In the genomic region with DNA sequence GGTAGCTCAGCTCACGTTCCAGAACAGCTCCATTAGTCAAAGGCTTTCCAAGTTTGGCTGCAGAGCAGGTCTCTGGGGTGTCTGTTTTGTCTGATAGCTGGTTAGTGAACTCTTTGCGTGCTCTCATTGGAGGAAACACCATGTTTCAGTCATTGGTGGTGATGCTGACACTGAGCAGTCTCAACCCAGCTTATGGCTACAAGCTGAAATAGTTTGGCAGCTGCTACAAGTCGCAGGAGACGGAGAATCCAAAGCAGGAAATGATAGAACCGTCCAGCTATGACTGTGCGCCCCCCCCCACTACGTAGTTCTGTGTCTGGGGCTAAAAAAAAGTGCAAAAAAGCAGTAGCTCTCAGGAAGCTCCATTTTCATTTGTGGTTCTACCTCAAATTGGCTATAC, we compare ENCODE assay signal across 11 mouse cellular contexts. TPM values are rescaled to one million over a fixed set of nuclear protein-coding genes. Genes with fewer than 3 reads are reported as not detected.
A peak's percentile ranks its signal among the peaks of the same experiment; 100 is the strongest.
DNase-seq lines count a peak whose midpoint lies in the region; ATAC-seq lines count a peak whose summit lies in the region.
"Had no signal": no experiment of that assay in that cellular context is flagged by ENCODE, and none has a peak within 500 bp of the region (broad histone marks: within the 10 kb centered on the region; RNA-seq: fewer than 3 reads in every experiment).

No protein-coding gene starts in this region.

- H3K4me1 ChIP-seq in embryonic facial prominence, embryonic 14.5 days (ENCODE audit: control insufficient read depth, insufficient read depth, low read length), result no peaks in the 10 kb centered on the region
- no peaks in the 10 kb centered on the region for H3K4me1 ChIP-seq in embryonic facial prominence, embryonic 10.5 days
- peaks cover 10% of the 10 kb centered on the region for H3K4me1 ChIP-seq in limb, embryonic 12.5 days (replicated peaks)
- H3K4me1 ChIP-seq in limb, embryonic 10.5 days, result peaks cover 8% of the 10 kb centered on the region
- H3K4me1 ChIP-seq in heart, embryonic 13.5 days, result peaks cover 27% of the 10 kb centered on the region
- H3K4me1 ChIP-seq in midbrain, embryonic 15.5 days, result 0 out of 2 replicates have a peak, but pooled peaks cover 2% of the 10 kb centered on the region

- H3K27me3 ChIP-seq in embryonic facial prominence, embryonic 14.5 days (replicated peaks; ENCODE audit: control insufficient read depth, insufficient read depth, low read length), result no peaks in the 10 kb centered on the region
- no peaks in the 10 kb centered on the region for H3K27me3 ChIP-seq in embryonic facial prominence, embryonic 10.5 days (replicated peaks; ENCODE audit: low read depth, poor library complexity, severe bottlenecking)
- no peaks in the 10 kb centered on the region for H3K27me3 ChIP-seq in limb, embryonic 12.5 days
- H3K27me3 ChIP-seq in limb, embryonic 10.5 days (ENCODE audit: low read depth, poor library complexity, severe bottlenecking), result no peaks in the 10 kb centered on the region
- H3K27me3 ChIP-seq in heart, embryonic 13.5 days (replicated peaks), result no peaks in the 10 kb centered on the region
- H3K27me3 ChIP-seq in midbrain, embryonic 15.5 days (replicated peaks), result no peaks in the 10 kb centered on the region

- H3K36me3 ChIP-seq in embryonic facial prominence, embryonic 14.5 days (ENCODE audit: control insufficient read depth, insufficient read depth, low read length), result no peaks in the 10 kb centered on the region
- H3K36me3 ChIP-seq in embryonic facial prominence, embryonic 10.5 days (replicated peaks), result no peaks in the 10 kb centered on the region
- H3K36me3 ChIP-seq in limb, embryonic 12.5 days, result no peaks in the 10 kb centered on the region
- no peaks in the 10 kb centered on the region for H3K36me3 ChIP-seq in limb, embryonic 10.5 days
- no peaks in the 10 kb centered on the region for H3K36me3 ChIP-seq in heart, embryonic 13.5 days
- peaks cover 4% of the 10 kb centered on the region; the same call in 1 of the 2 replicates for H3K36me3 ChIP-seq in macrophage (ENCODE audit: inconsistent target)
- no peaks in the 10 kb centered on the region for H3K36me3 ChIP-seq in midbrain, embryonic 15.5 days (replicated peaks)

- ATAC-seq in embryonic facial prominence, embryonic 14.5 days (ENCODE audit: low read depth), result peak; percentile 18; the same call in 1 of the 2 replicates
- 0 out of 2 replicates have a peak, but pooled peaks have one; percentile 47 for ATAC-seq in limb, embryonic 12.5 days (ENCODE audit: insufficient number of reproducible peaks, insufficient read depth, low FRiP score, low TSS enrichment, low read depth)
- ATAC-seq in heart, embryonic 13.5 days (ENCODE audit: extremely low read depth, insufficient number of reproducible peaks, low FRiP score, low TSS enrichment), result no peak
- ATAC-seq in midbrain, embryonic 15.5 days (replicated peaks), result no peak
- ATAC-seq: hindbrain, embryonic 16.5 days had no signal

- no peaks in the 10 kb centered on the region for H3K9me3 ChIP-seq in embryonic facial prominence, embryonic 14.5 days (ENCODE audit: control insufficient read depth, low read length)
- no peaks in the 10 kb centered on the region for H3K9me3 ChIP-seq in embryonic facial prominence, embryonic 10.5 days
- no peaks in the 10 kb centered on the region for H3K9me3 ChIP-seq in limb, embryonic 12.5 days
- no peaks in the 10 kb centered on the region for H3K9me3 ChIP-seq in limb, embryonic 10.5 days (replicated peaks)
- H3K9me3 ChIP-seq in heart, embryonic 13.5 days, result no peaks in the 10 kb centered on the region
- no peaks in the 10 kb centered on the region for H3K9me3 ChIP-seq in midbrain, embryonic 15.5 days

- H3K79me2 ChIP-seq in macrophage (ENCODE audit: inconsistent target), result peaks cover 89% of the 10 kb centered on the region

- H3K9ac ChIP-seq in embryonic facial prominence, embryonic 14.5 days (ENCODE audit: low read depth, low read length), result no peak overlapping the region
- no peak overlapping the region for H3K9ac ChIP-seq in limb, embryonic 12.5 days (replicated peaks)
- H3K9ac ChIP-seq in heart, embryonic 13.5 days, result no peak overlapping the region
- no peak overlapping the region for H3K9ac ChIP-seq in midbrain, embryonic 15.5 days

- H3K4me2 ChIP-seq in embryonic facial prominence, embryonic 14.5 days (ENCODE audit: low read depth, low read length), result no peak overlapping the region
- H3K4me2 ChIP-seq in limb, embryonic 12.5 days, result no peak overlapping the region
- peak overlapping the region; percentile 27 for H3K4me2 ChIP-seq in heart, embryonic 13.5 days
- H3K4me2 ChIP-seq in midbrain, embryonic 15.5 days, result no peak overlapping the region

- DNase-seq in embryonic facial prominence, embryonic 14.5 days (ENCODE audit: low spot score), result peak; percentile 57
- no peak for DNase-seq in embryonic facial prominence, embryonic 10.5 days (ENCODE audit: low spot score)
- no peak for DNase-seq in limb, embryonic 10.5 days (ENCODE audit: low spot score)
- DNase-seq in retina, embryonic 14.5 days (ENCODE audit: low spot score), result no peak
- DNase-seq: adrenal gland, postnatal 36 days; layer of hippocampus, adult 9-11 months had no signal

- no peak overlapping the region for H3K4me3 ChIP-seq in embryonic facial prominence, embryonic 14.5 days (ENCODE audit: low read depth, low read length)
- no peak overlapping the region for H3K4me3 ChIP-seq in embryonic facial prominence, embryonic 10.5 days
- H3K4me3 ChIP-seq in limb, embryonic 12.5 days (replicated peaks), result no peak overlapping the region
- H3K4me3 ChIP-seq in limb, embryonic 10.5 days, result no peak overlapping the region
- no peak overlapping the region for H3K4me3 ChIP-seq in heart, embryonic 13.5 days
- H3K4me3 ChIP-seq in macrophage (ENCODE audit: inconsistent target), result no peak overlapping the region
- H3K4me3 ChIP-seq in midbrain, embryonic 15.5 days, result no peak overlapping the region

- WGBS in embryonic facial prominence, embryonic 14.5 days, result 47% methylated on average over 7 of the region's 7 CpGs
- WGBS in embryonic facial prominence, embryonic 10.5 days, result 83% methylated on average over 7 of the region's 7 CpGs
- WGBS in limb, embryonic 12.5 days, result 71% methylated on average over 7 of the region's 7 CpGs
- 81% methylated on average over 7 of the region's 7 CpGs for WGBS in limb, embryonic 10.5 days
- 28% methylated on average over 7 of the region's 7 CpGs for WGBS in heart, embryonic 13.5 days
- WGBS in macrophage (ENCODE audit: missing documents), result 27% methylated on average over 7 of the region's 7 CpGs
- WGBS in midbrain, embryonic 15.5 days, result 84% methylated on average over 7 of the region's 7 CpGs

- no peak overlapping the region for H3K27ac ChIP-seq in embryonic facial prominence, embryonic 14.5 days (replicated peaks; ENCODE audit: low read depth, low read length)
- no peak overlapping the region for H3K27ac ChIP-seq in embryonic facial prominence, embryonic 10.5 days (replicated peaks)
- H3K27ac ChIP-seq in limb, embryonic 12.5 days, result no peak overlapping the region
- no peak overlapping the region for H3K27ac ChIP-seq in limb, embryonic 10.5 days
- H3K27ac ChIP-seq in heart, embryonic 13.5 days (replicated peaks), result peak overlapping the region; percentile 72
- 0 out of 2 replicates have a peak overlapping the region, but pooled peaks have one; percentile 52 for H3K27ac ChIP-seq in macrophage
- H3K27ac ChIP-seq in midbrain, embryonic 15.5 days, result no peak overlapping the region

RNA-seq across cellular contexts. Expression of a gene that starts 12.0 kb away (rescaled TPM):
- polyA plus RNA-seq in embryonic facial prominence, embryonic 14.5 days (2014; fragmentation: Nextera tagmentation; extraction: Ambion mirVana), result 1.2 and 1.3 TPM in 2 replicates
- polyA plus RNA-seq in embryonic facial prominence, embryonic 10.5 days (2016; fragmentation: Nextera tagmentation; extraction: Ambion mirVana), result 1.8 and 2.5 TPM in 2 replicates
- polyA plus RNA-seq in limb, embryonic 12.5 days (2016; fragmentation: Nextera tagmentation; extraction: Ambion mirVana), result 2.7 and 2.9 TPM in 2 replicates
- 1.3 and 2.1 TPM in 2 replicates for polyA plus RNA-seq in limb, embryonic 10.5 days (2016; fragmentation: Nextera tagmentation; extraction: Ambion mirVana)
- polyA plus RNA-seq in heart, embryonic 13.5 days (2015; fragmentation: Nextera tagmentation; extraction: Ambion mirVana), result 0.64 and 0.69 TPM in 2 replicates
- total RNA-seq in macrophage (2018; cell fraction: chromatin; rRNA removed), result 100 to 1,000 TPM in 10 of 26 experiments, 10 to 100 TPM in 15, 1 to 10 TPM in 1; 3.3 to 256 (median 56.5) TPM
- total RNA-seq in macrophage (2018; cell fraction: cytosol; rRNA removed), result 10 to 100 TPM in 22 of 26 experiments, 1 to 10 TPM in 4; 8.3 to 72.7 (median 27.6) TPM
- total RNA-seq in macrophage (2018; cell fraction: nucleus; rRNA removed), result 100 to 1,000 TPM in 8 of 26 experiments, 10 to 100 TPM in 16, 1 to 10 TPM in 2; 9.0 to 221 (median 42.9) TPM
- polyA plus RNA-seq in macrophage (2018), result 23.6 to 35.2 TPM (median 25.7 TPM) in 3 replicates
- polyA plus RNA-seq in midbrain, embryonic 15.5 days (2015; fragmentation: Nextera tagmentation; extraction: Ambion mirVana), result 2.7 TPM in 2 replicates

Comparison
In these comparisons a context has a peak if more than half of its experiments do, and no peak if none do; other contexts are left out.
1. ATAC-seq: peak in embryonic facial prominence, embryonic 14.5 days (single experiment) and limb, embryonic 12.5 days (single experiment); none in heart, embryonic 13.5 days (single experiment) and midbrain, embryonic 15.5 days (single experiment).
2. H3K27ac ChIP-seq: peak in heart, embryonic 13.5 days (single experiment) and macrophage (single experiment); none in embryonic facial prominence, embryonic 14.5 days (single experiment), embryonic facial prominence, embryonic 10.5 days (single experiment), limb, embryonic 12.5 days (single experiment), limb, embryonic 10.5 days (single experiment) and midbrain, embryonic 15.5 days (single experiment).